ENCODE assay signal across 25 mouse cellular contexts in the genomic region with DNA sequence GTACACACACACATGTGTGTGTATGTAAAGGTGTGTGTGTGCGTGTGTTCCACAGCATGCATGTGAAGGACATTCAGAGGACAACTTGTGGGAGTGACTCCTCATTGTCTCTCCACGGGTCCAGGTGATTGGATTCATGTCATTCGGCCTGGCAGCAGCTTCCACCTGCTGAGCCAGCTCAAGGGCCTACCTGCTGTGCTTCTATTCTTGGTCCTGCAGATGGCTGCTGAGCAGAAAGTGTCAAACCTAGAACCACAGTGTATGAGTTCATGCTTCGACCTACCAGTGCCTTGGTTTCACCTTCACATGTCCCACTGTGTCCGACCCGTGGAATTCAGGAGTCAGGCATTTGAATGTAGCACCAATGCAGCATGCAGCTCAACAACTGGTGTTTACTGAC.
DNase-seq lines count a peak whose midpoint lies in the region; ATAC-seq lines count a peak whose summit lies in the region.
"Had no signal": no experiment of that assay in that cellular context is flagged by ENCODE, and none has a peak within 500 bp of the region (broad histone marks: within the 10 kb centered on the region; RNA-seq: fewer than 3 reads in every experiment).

No protein-coding gene starts in this region.

- DNase-seq in cerebellum, adult 11 months = peak; percentile 57
- DNase-seq in cerebellum, postnatal 4 days (ENCODE audit: low spot score in 2 of 2) = no peak
- DNase-seq in R1 (ENCODE audit: low read depth, low spot score) = peak; percentile 53
- DNase-seq in cerebellum, adult 8-10 months = peak; percentile 57
- peak; percentile 54 to 67 for DNase-seq in cerebellum, postnatal 14 days
- no peak for DNase-seq in Muller cell, postnatal 12 days (ENCODE audit: inconsistent ontology term)
- no peak for DNase-seq in retina, postnatal 1 day
- DNase-seq: adrenal gland, postnatal 14 days; B cell, adult 2 months; gastrocnemius, adult 2 months; gastrocnemius, postnatal 25 days; heart, postnatal 36 days; kidney, adult 11 months had no signal

- no peaks in the 10 kb centered on the region for H3K9me3 ChIP-seq in intestine, embryonic 15.5 days
- H3K9me3 ChIP-seq: embryonic facial prominence, embryonic 15.5 days; forebrain, embryonic 10.5 days; heart, embryonic 13.5 days; hindbrain, embryonic 12.5 days had no signal

- no peak overlapping the region for H3K27ac ChIP-seq in intestine, embryonic 15.5 days
- H3K27ac ChIP-seq: embryonic facial prominence, embryonic 15.5 days; forebrain, embryonic 10.5 days; gastrocnemius, adult 2 months; heart, embryonic 13.5 days; hindbrain, embryonic 12.5 days had no signal

- no peaks in the 10 kb centered on the region for H3K36me3 ChIP-seq in intestine, embryonic 15.5 days
- H3K36me3 ChIP-seq: embryonic facial prominence, embryonic 15.5 days; forebrain, embryonic 10.5 days; G1E; heart, embryonic 13.5 days; hindbrain, embryonic 12.5 days had no signal

- H3K9ac ChIP-seq in intestine, embryonic 15.5 days = no peak overlapping the region
- H3K9ac ChIP-seq: embryonic facial prominence, embryonic 15.5 days; heart, embryonic 13.5 days; hindbrain, embryonic 12.5 days had no signal

- no peak overlapping the region for H3K4me3 ChIP-seq in intestine, embryonic 15.5 days (replicated peaks)
- H3K4me3 ChIP-seq: embryonic facial prominence, embryonic 15.5 days; erythroblast, embryonic 14.5 days; forebrain, embryonic 10.5 days; gastrocnemius, adult 2 months; heart, embryonic 13.5 days; hindbrain, embryonic 12.5 days had no signal

- no peak overlapping the region for H3K4me2 ChIP-seq in intestine, embryonic 15.5 days (replicated peaks)
- H3K4me2 ChIP-seq: embryonic facial prominence, embryonic 15.5 days; heart, embryonic 13.5 days; hindbrain, embryonic 12.5 days had no signal

- no peak for ATAC-seq in intestine, embryonic 15.5 days
- ATAC-seq: activated CD4-positive, CD25-positive, alpha-beta regulatory T cell, adult 4 months; CD4-positive, CD25-positive, alpha-beta regulatory T cell, adult 4 months; forebrain, embryonic 14.5 days; hindbrain, embryonic 16.5 days; inflammation-experienced regulatory T-cells, adult 6 months had no signal

- WGBS in intestine, embryonic 15.5 days = 87% methylated on average over 6 of the region's 6 CpGs

- H3K4me1 ChIP-seq in intestine, embryonic 15.5 days (replicated peaks) = 0 out of 2 replicates have a peak, but pooled peaks cover 3% of the 10 kb centered on the region
- H3K4me1 ChIP-seq: embryonic facial prominence, embryonic 15.5 days had no signal

- no peaks in the 10 kb centered on the region for H3K27me3 ChIP-seq in intestine, embryonic 15.5 days (replicated peaks)
- H3K27me3 ChIP-seq: embryonic facial prominence, embryonic 15.5 days; heart, embryonic 13.5 days; hindbrain, embryonic 12.5 days had no signal

Comparison
In these comparisons a context has a peak if more than half of its experiments do, and no peak if none do; other contexts are left out.
1. DNase-seq: peak in cerebellum, adult 11 months (single experiment), R1 (single experiment), cerebellum, adult 8-10 months (single experiment) and cerebellum, postnatal 14 days (2 of 2); none in cerebellum, postnatal 4 days (0 of 2), Muller cell, postnatal 12 days (single experiment) and retina, postnatal 1 day (single experiment).